ENCODE assay signal across 7 mouse cellular contexts in genomic region chr16:95702562-95703545, GRCm38 (mm10). TPM values are rescaled to one million over a fixed set of nuclear protein-coding genes. Genes with fewer than 3 reads are reported as not detected.
DNase-seq lines count a peak whose midpoint lies in the region; ATAC-seq and TF ChIP-seq lines count a peak whose summit lies in the region.

No protein-coding gene starts in this region.

- peak; percentile 82 for ATAC-seq in embryonic facial prominence, embryonic 14.5 days (ENCODE audit: low read depth)
- ATAC-seq in inflammation-experienced regulatory T-cells, adult 6 months: peak; percentile 19
- ATAC-seq in stomach, embryonic 16.5 days (ENCODE audit: insufficient read depth, low FRiP score): peak; percentile 83

- H3K36me3 ChIP-seq in embryonic facial prominence, embryonic 14.5 days (ENCODE audit: control insufficient read depth, insufficient read depth, low read length): peaks cover 18% of the 10 kb centered on the region
- peaks cover 7% of the 10 kb centered on the region for H3K36me3 ChIP-seq in stomach, embryonic 16.5 days (ENCODE audit: control insufficient read depth, insufficient read depth, low read length)

- no peak for TF ChIP-seq CTCF in bone marrow, adult 2 months (IDR thresholded peaks at IDR 0.05; ENCODE audit: control insufficient read depth, insufficient read depth, low read length)

- H3K4me1 ChIP-seq in bone marrow, adult 2 months (ENCODE audit: control insufficient read depth, insufficient read depth, low read length): no peaks in the 10 kb centered on the region; the same call in 1 of the 2 replicates
- H3K4me1 ChIP-seq in embryonic facial prominence, embryonic 14.5 days (ENCODE audit: control insufficient read depth, insufficient read depth, low read length): peaks cover 22% of the 10 kb centered on the region
- peaks cover 41% of the 10 kb centered on the region for H3K4me1 ChIP-seq in stomach, embryonic 16.5 days (ENCODE audit: control insufficient read depth, insufficient read depth, low read length)

- peak overlapping the region; percentile 95 for H3K27ac ChIP-seq in bone marrow, adult 2 months (ENCODE audit: control insufficient read depth, insufficient read depth, low read depth, low read length, poor library complexity)
- peak overlapping the region; percentile 95 for H3K27ac ChIP-seq in embryonic facial prominence, embryonic 14.5 days (replicated peaks; ENCODE audit: low read depth, low read length)
- peak overlapping the region; percentile 98 for H3K27ac ChIP-seq in stomach, embryonic 16.5 days (ENCODE audit: low read length)

- 1% methylated on average over 62 of the region's 62 CpGs for WGBS in bone marrow, adult 2 months
- WGBS in embryonic facial prominence, embryonic 14.5 days: 1% methylated on average over 26 of the region's 62 CpGs
- WGBS in stomach, embryonic 16.5 days: under 1% methylated on average over 62 of the region's 62 CpGs

- H3K4me2 ChIP-seq in embryonic facial prominence, embryonic 14.5 days (ENCODE audit: low read depth, low read length): peak overlapping the region; percentile 83
- peak overlapping the region; percentile 78 for H3K4me2 ChIP-seq in stomach, embryonic 16.5 days (ENCODE audit: low read depth, low read length)

- no peaks in the 10 kb centered on the region for H3K27me3 ChIP-seq in embryonic facial prominence, embryonic 14.5 days (replicated peaks; ENCODE audit: control insufficient read depth, insufficient read depth, low read length)
- no peaks in the 10 kb centered on the region for H3K27me3 ChIP-seq in stomach, embryonic 16.5 days (ENCODE audit: control insufficient read depth, insufficient read depth, low read length)

- no peak for TF ChIP-seq POLR2A in bone marrow, adult 2 months (IDR thresholded peaks at IDR 0.05; ENCODE audit: borderline replicate concordance, control insufficient read depth, low read depth, low read length)

- DNase-seq in right cerebral cortex, adult 18-20 months: peak; percentile 45
- no peak for DNase-seq in right cerebral cortex, postnatal 10 days (ENCODE audit: low spot score in 2 of 2)
- no peak for DNase-seq in embryonic facial prominence, embryonic 14.5 days (ENCODE audit: low spot score)
- peak; percentile 36 for DNase-seq in lung, postnatal 36 days

- no peaks in the 10 kb centered on the region for H3K9me3 ChIP-seq in embryonic facial prominence, embryonic 14.5 days (ENCODE audit: control insufficient read depth, low read length)
- H3K9me3 ChIP-seq in stomach, embryonic 16.5 days (replicated peaks; ENCODE audit: control insufficient read depth, low read length): no peaks in the 10 kb centered on the region

- H3K4me3 ChIP-seq in bone marrow, adult 2 months (replicated peaks; ENCODE audit: control insufficient read depth, low read depth, low read length): peak overlapping the region; percentile 93
- H3K4me3 ChIP-seq in embryonic facial prominence, embryonic 14.5 days (ENCODE audit: low read depth, low read length): peak overlapping the region; percentile 88
- H3K4me3 ChIP-seq in stomach, embryonic 16.5 days (replicated peaks; ENCODE audit: low read length): peak overlapping the region; percentile 90

- H3K9ac ChIP-seq in embryonic facial prominence, embryonic 14.5 days (ENCODE audit: low read depth, low read length): peak overlapping the region; percentile 98
- H3K9ac ChIP-seq in stomach, embryonic 16.5 days (ENCODE audit: low read length): peak overlapping the region; percentile 99

RNA-seq across cellular contexts. Expression of gene Ets2, which starts 1.0 kb away (rescaled TPM):
- 5.5 and 12.0 TPM in 2 replicates for polyA plus RNA-seq in bone marrow, adult 2 months (2011; ENCODE audit: insufficient read depth, insufficient read length, low replicate concordance, missing spikeins)
- polyA plus RNA-seq in embryonic facial prominence, embryonic 14.5 days (2014; fragmentation: Nextera tagmentation; extraction: Ambion mirVana): 55.7 and 56.8 TPM in 2 replicates
- polyA plus RNA-seq in inflammation-experienced regulatory T-cells, adult 6 months (2017; shearing (Covaris generic)): 1 to 10 TPM; 2.4 to 4.0 (median 2.7) TPM
- polyA plus RNA-seq in stomach, embryonic 16.5 days (2015; fragmentation: Nextera tagmentation; extraction: Ambion mirVana): 59.8 and 64.8 TPM in 2 replicates

Comparison
In these comparisons a context has a peak if more than half of its experiments do, and no peak if none do; other contexts are left out.
1. DNase-seq: peak in right cerebral cortex, adult 18-20 months (single experiment) and lung, postnatal 36 days (single experiment); none in right cerebral cortex, postnatal 10 days (0 of 2) and embryonic facial prominence, embryonic 14.5 days (single experiment).
2. ATAC-seq: peak in every context shown above with its lines; median percentile 83 in stomach, embryonic 16.5 days; 82 in embryonic facial prominence, embryonic 14.5 days; 19 in inflammation-experienced regulatory T-cells, adult 6 months.
3. Peak in every context shown above with its lines, with median percentiles within 50 percentile points of each other: H3K27ac ChIP-seq and H3K4me3 ChIP-seq.